Mouse (Mus musculus) liver, embryonic 14.5 days (tissue): ENCODE measurements around the gene Chchd1.

Experiments
- CTCF ChIP-seq: IDR thresholded peaks from 2 replicates; pipeline ENCODE4 v1.5.1; 2016; ENCODE audit warnings: antibody characterized with exemption, low read depth, control low read depth
- EP300 ChIP-seq: IDR thresholded peaks from 2 replicates; pipeline ENCODE4 v1.6.1; 2016; ENCODE audit warnings: antibody characterized with exemption, low read depth

DNA sequence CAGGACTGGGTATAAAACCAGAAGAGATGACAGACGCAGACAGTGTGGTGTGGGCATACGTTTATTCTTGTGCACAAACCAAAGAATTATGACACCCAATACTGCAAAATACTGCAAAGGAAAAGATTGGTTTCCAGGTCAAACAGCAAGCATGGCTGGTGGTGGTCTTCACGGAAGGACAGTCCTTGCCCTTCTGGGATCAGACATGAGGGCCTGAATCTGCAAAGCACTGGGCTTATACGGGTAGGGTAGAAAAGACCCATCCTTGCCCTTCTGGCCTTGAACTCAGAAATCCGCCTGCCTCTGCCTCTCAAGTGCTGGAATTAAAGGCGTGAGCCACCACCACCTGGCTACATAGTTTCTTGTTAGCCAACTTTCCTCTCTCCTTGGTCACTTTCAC lies 43.9 kb upstream of the Chchd1 start:
- TF ChIP-seq CTCF, result no peak
- TF ChIP-seq EP300, result no peak
